Mouse (Mus musculus): ENCODE data around the gene Ubxn1.
"Not testable (repeated sequence)": the region's sequence is repeated elsewhere in the genome, so short reads cannot be mapped to it uniquely, and the experiment has no call there.

The Ubxn1 gene

GRCm38 (mm10) chr19:8857689-8858088, 13.6 kb upstream of the Ubxn1 start:
- no peak for DNase-seq (ENCODE audit: low read depth, low spot score)

- no peak for DNase-seq (ENCODE audit: low read depth, low spot score)
Measured at GRCm38 (mm10) chr19:8859018-8859417, 12.3 kb upstream of the Ubxn1 start.

- DNase-seq (ENCODE audit: low read depth, low spot score), result no peak
Measured at GRCm38 (mm10) chr19:8864265-8864664, 7.0 kb upstream of the Ubxn1 start.

- not testable (repeated sequence) for DNase-seq (ENCODE audit: low read depth, low spot score)
Measured at GRCm38 (mm10) chr19:8870381-8870780, 915 bp upstream of the Ubxn1 start.

- no peak for DNase-seq (ENCODE audit: low read depth, low spot score)
Measured at GRCm38 (mm10) chr19:8870838-8871237, 458 bp upstream of the Ubxn1 start.

- no peak for DNase-seq (ENCODE audit: low read depth, low spot score)
Measured at GRCm38 (mm10) chr19:8872266-8872840, 1.1 kb downstream of the Ubxn1 start.

GRCm38 (mm10) chr19:8875031-8875430, 3.7 kb downstream of the Ubxn1 start:
- no peak for DNase-seq (ENCODE audit: low read depth, low spot score)

- DNase-seq (ENCODE audit: low read depth, low spot score), result peak; percentile 74
Measured at GRCm38 (mm10) chr19:8880311-8881033, 9.2 kb downstream of the Ubxn1 start, which contains the start of gene Uqcc3. Uqcc3 (minus strand) TSS chr19:8880923.

- DNase-seq (ENCODE audit: low read depth, low spot score), result no peak
Measured at GRCm38 (mm10) chr19:8881034-8881392, 9.7 kb downstream of the Ubxn1 start.

- DNase-seq (ENCODE audit: low read depth, low spot score), result no peak
Measured at GRCm38 (mm10) chr19:8883616-8884015, 12.3 kb downstream of the Ubxn1 start, which contains the start of the genes Lbhd1 and Gm49403. Lbhd1 (plus strand) TSS chr19:8883732. Gm49403 (plus strand) TSS chr19:8883930.

- no peak for DNase-seq (ENCODE audit: low read depth, low spot score)
Measured at GRCm38 (mm10) chr19:8886916-8887584, 15.8 kb downstream of the Ubxn1 start.

- DNase-seq (ENCODE audit: low read depth, low spot score), result no peak
Measured at GRCm38 (mm10) chr19:8887585-8888463, 16.5 kb downstream of the Ubxn1 start.

GRCm38 (mm10) chr19:8888511-8889385, 17.5 kb downstream of the Ubxn1 start, which contains the start of the genes 1810009A15Rik and Gm49416:
1810009A15Rik (plus strand) TSS chr19:8888853.
Gm49416 (plus strand) TSS chr19:8888926.
- peak; percentile 93 for DNase-seq (ENCODE audit: low read depth, low spot score)

- peak; percentile 68 for DNase-seq (ENCODE audit: low read depth, low spot score)
Measured at GRCm38 (mm10) chr19:8892829-8893766, 21.8 kb downstream of the Ubxn1 start, which contains the start of gene Ints5. Ints5 (plus strand) TSS chr19:8893005.

GRCm38 (mm10) chr19:8895397-8895960, 24.2 kb downstream of the Ubxn1 start:
- DNase-seq (ENCODE audit: low read depth, low spot score), result no peak

- DNase-seq (ENCODE audit: low read depth, low spot score), result not testable (repeated sequence)
Measured at GRCm38 (mm10) chr19:8896231-8896630, 24.9 kb downstream of the Ubxn1 start.

- DNase-seq (ENCODE audit: low read depth, low spot score), result not testable (repeated sequence)
Measured at GRCm38 (mm10) chr19:8897211-8897864, 26.0 kb downstream of the Ubxn1 start.

GRCm38 (mm10) chr19:8897865-8898495, 26.7 kb downstream of the Ubxn1 start, which contains the start of gene Ganab:
Ganab (plus strand) TSS chr19:8898071.
- peak; percentile 90 for DNase-seq (ENCODE audit: low read depth, low spot score)

Data from brain, embryonic 18.5 days (tissue).